Mouse (Mus musculus): ENCODE results near the gene Ube2ql1. TPM values are rescaled to one million over a fixed set of nuclear protein-coding genes. Genes with fewer than 3 reads are reported as not detected.

The Ube2ql1 gene
- total RNA-seq (2021): 100 to 1,000 TPM; 180 TPM

GRCm38 (mm10) chr13:69739759-69740135, at the start of gene Ube2ql1:
Gene Ube2ql1 (minus strand): TSS chr13:69739889.
- intact Hi-C loops (cut with DNase I): loop anchor here (2.0 to 10.0 kb wide), 3 partner anchors 43 to 841 kb away; no protein-coding TSS in a partner anchor
- peak; percentile 93 for DNase-seq

- no peak for DNase-seq
Observed at GRCm38 (mm10) chr13:69788704-69789103, 49.0 kb upstream of the Ube2ql1 start.

GRCm38 (mm10) chr13:69778221-69778620, 38.5 kb upstream of the Ube2ql1 start:
- DNase-seq: no peak
- intact Hi-C loops (cut with DNase I): no loop called here

More at GRCm38 (mm10) chr13:69788704-69789103, 49.0 kb upstream of the Ube2ql1 start:
- intact Hi-C loops (cut with DNase I): no loop called here

- intact Hi-C loops (cut with DNase I): no loop called here
- DNase-seq: no peak
Observed at GRCm38 (mm10) chr13:69772358-69772757, 32.7 kb upstream of the Ube2ql1 start.

- intact Hi-C loops (cut with DNase I): no loop called here
- DNase-seq: no peak
Observed at GRCm38 (mm10) chr13:69770538-69771456, 31.1 kb upstream of the Ube2ql1 start.

GRCm38 (mm10) chr13:69768152-69768551, 28.5 kb upstream of the Ube2ql1 start:
- intact Hi-C loops (cut with DNase I): no loop called here
- no peak for DNase-seq

GRCm38 (mm10) chr13:69764646-69765045, 25.0 kb upstream of the Ube2ql1 start:
- intact Hi-C loops (cut with DNase I): no loop called here
- no peak for DNase-seq

GRCm38 (mm10) chr13:69761393-69761792, 21.7 kb upstream of the Ube2ql1 start:
- peak; percentile 84 for DNase-seq
- intact Hi-C loops (cut with DNase I): no loop called here

- intact Hi-C loops (cut with DNase I): no loop called here
- DNase-seq: no peak
Observed at GRCm38 (mm10) chr13:69758979-69759378, 19.3 kb upstream of the Ube2ql1 start.

- no peak for DNase-seq
- intact Hi-C loops (cut with DNase I): no loop called here
Observed at GRCm38 (mm10) chr13:69752875-69753274, 13.2 kb upstream of the Ube2ql1 start.

- no peak for DNase-seq
- intact Hi-C loops (cut with DNase I): no loop called here
Observed at GRCm38 (mm10) chr13:69751510-69751909, 11.8 kb upstream of the Ube2ql1 start.

GRCm38 (mm10) chr13:69748756-69749155, 9.1 kb upstream of the Ube2ql1 start:
- DNase-seq: no peak
- intact Hi-C loops (cut with DNase I): loop anchor here (10.0 kb wide), 1 partner anchor 246 kb away; no protein-coding TSS in a partner anchor

- DNase-seq: peak; percentile 86
- intact Hi-C loops (cut with DNase I): loop anchor here (10.0 kb wide), 1 partner anchor 254 kb away; no protein-coding TSS in a partner anchor
Observed at GRCm38 (mm10) chr13:69740331-69741285, 919 bp upstream of the Ube2ql1 start.

GRCm38 (mm10) chr13:69739091-69739758, 464 bp downstream of the Ube2ql1 start:
- peak; percentile 51 for DNase-seq
- intact Hi-C loops (cut with DNase I): loop anchor here (2.0 kb wide), 2 partner anchors 42 to 842 kb away; no protein-coding TSS in a partner anchor

GRCm38 (mm10) chr13:69738461-69738971, 1.2 kb downstream of the Ube2ql1 start:
- DNase-seq: peak; percentile 60
- intact Hi-C loops (cut with DNase I): loop anchor here (2.0 kb wide), 2 partner anchors 42 to 842 kb away; no protein-coding TSS in a partner anchor

GRCm38 (mm10) chr13:69737444-69738185, 2.1 kb downstream of the Ube2ql1 start:
- intact Hi-C loops (cut with DNase I): loop anchor here (2.0 kb wide), 2 partner anchors 41 to 843 kb away; no protein-coding TSS in a partner anchor
- peak; percentile 24 for DNase-seq

- no peak for DNase-seq
- intact Hi-C loops (cut with DNase I): no loop called here
Observed at GRCm38 (mm10) chr13:69732636-69733035, 7.1 kb downstream of the Ube2ql1 start.

- no peak for DNase-seq
- intact Hi-C loops (cut with DNase I): no loop called here
Observed at GRCm38 (mm10) chr13:69725376-69725775, 14.3 kb downstream of the Ube2ql1 start.

- DNase-seq: no peak
- intact Hi-C loops (cut with DNase I): no loop called here
Observed at GRCm38 (mm10) chr13:69721141-69721540, 18.5 kb downstream of the Ube2ql1 start.
